Mouse (Mus musculus) lung, postnatal 10 days (tissue): ENCODE data around the gene Nr3c2.
A peak's percentile ranks its signal among the peaks of the same experiment; 100 is the strongest.

Experiments used
- DNase-seq: peaks from one replicate; pipeline ENCODE4 v3.0.0; 2021

The Nr3c2 gene

DNA sequence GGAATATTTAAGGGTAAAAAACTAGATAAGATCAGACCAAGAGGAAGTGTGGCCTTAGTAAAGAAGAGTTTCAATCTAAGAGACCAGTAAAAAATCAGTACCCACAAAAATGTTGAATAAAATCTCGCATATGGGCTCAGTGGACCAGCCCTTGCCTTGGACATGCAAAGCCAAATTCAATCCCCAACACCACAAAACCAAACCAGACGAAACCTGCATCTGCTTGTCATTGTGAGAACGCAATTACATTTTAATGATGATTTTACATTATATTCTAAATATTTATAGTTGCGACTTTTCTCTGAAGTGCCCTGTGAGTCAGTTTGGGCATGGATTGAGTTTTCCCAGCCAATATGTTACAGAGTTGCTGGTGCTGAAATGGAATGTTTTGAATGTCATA is 183.4 kb downstream of the Nr3c2 start:
- no peak for DNase-seq

DNA sequence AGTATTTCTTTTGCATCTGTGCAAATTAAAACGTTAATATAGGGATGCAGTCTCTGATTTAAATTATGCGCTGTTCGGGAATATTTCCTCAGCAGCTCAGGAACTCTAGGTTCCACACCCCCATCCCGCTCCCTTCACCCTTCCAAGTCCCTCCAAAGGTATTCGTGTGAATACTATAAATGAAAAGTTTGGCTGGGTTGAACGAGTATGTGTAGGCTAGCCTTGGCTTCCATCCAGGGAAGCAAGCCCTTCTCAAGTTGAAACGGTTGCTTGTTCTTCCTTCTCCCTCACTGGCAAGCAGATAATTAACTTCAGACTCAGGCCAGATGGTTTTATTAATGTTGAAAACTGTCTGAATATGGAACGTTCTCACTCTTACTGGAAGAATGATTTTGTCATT is 186.8 kb downstream of the Nr3c2 start:
- DNase-seq: no peak

DNA sequence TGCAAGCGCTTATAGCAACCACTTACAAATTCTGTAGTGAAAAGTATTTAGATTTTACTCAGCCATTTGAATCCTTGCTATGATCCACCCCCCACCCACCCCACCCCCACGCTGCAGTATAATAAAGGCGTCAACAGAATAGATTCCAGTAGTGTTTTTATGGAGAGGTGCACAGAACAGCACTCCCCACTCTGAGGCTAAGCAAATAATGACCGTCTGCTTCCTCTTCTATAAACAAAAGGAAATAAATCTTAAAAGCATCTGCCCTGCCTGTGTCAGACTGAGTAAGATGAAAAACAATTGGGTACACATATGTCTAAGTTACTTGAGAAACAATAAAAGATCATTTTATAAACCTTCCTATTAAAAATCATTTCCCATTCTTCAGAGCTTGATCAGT is 197.5 kb downstream of the Nr3c2 start:
- no peak for DNase-seq

DNA sequence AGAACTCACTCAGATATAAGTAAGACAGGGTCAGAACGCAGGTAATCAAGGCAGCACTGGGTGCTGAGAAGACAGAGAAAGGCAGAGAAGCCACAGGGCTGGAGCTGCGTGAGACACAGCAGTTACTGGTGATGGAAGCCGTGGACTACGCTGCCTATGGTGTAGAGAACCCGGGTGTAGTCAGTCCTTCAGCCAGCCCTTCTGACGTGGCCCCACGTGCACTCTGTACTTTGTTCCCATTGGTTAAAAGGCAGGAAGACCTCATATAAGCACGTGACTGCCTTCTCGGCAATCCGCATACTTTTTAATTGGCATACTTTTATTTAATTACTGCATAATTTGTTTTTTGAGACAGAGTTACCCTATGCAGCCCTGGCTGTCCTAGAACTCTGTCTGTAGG is 198.9 kb downstream of the Nr3c2 start:
- no peak for DNase-seq

DNA sequence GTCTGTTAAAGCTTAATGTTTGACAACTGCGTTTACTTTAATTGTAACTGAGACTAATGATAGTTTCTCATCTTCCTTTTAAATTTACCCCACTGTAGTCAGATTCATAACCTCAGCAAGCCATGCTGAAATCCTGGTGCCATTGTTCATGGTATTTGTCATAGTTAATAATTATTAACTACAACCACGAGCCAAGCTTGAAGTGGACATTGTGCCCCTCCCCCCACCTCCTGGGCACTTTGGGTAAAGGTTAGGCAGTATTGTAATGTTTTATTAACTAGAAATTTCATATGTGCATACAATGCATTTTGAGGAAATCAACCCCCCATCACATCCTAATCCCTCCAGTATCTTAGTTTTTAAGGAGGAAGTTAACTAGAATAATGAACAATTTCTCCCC is 201.1 kb downstream of the Nr3c2 start:
- no peak for DNase-seq

DNA sequence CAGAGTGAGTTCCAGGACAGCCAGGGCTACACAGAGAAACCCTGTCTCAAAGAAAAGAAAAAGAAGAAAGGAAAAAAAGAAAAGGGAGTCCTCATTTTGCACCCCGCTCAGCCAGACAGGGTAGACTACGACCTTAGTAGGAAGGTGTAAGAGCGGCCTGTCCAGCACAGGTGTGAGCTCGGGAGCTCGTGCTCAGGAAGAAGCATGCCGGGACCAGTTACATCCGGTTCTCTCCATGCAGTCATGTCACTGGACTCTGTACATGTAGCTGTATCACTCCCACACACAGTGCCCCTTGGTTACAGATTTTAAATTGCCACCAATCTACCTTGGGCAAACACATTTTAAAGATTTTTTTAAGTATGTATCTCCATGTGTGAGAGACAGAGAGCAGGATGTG is 203.6 kb downstream of the Nr3c2 start:
- DNase-seq: no peak

DNA sequence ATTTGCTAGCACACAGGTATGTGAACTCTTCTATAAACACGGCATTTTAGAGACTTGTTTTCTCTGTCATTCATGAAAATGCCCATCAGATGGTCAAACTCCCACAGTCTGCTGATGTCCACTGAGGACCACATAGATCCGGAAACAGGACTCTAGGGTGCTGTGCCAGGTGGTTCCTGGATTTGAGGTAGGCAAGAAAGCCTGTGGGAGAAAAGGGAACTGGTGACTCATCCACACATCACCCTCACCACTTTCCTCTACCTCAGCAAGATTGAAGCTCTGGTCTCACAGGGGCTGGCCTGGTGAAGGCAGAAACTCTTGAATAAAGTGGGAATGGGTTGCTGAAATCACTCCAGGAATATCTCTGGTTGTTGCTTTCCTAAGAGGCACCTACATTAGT is 213.5 kb downstream of the Nr3c2 start:
- DNase-seq: no peak

DNA sequence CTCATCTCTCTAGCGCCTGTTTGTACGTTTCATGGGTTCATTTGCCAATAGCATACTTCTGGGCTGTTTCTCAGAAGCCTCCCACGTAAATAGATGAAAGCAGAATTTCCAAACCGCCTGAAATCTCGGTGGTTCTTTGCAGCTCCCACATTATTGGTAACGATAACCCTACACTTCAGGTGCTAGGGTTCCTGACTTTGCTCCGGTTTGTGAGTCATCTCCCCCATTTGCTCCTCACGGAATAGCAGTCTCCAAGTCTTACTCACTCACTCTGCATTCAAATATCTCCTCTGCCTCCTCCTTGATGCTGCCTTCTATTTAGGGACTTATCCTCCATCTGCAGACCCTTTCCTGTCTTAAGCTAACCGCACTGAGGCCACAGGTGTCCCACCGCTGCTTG is 215.5 kb downstream of the Nr3c2 start:
- DNase-seq: no peak

DNA sequence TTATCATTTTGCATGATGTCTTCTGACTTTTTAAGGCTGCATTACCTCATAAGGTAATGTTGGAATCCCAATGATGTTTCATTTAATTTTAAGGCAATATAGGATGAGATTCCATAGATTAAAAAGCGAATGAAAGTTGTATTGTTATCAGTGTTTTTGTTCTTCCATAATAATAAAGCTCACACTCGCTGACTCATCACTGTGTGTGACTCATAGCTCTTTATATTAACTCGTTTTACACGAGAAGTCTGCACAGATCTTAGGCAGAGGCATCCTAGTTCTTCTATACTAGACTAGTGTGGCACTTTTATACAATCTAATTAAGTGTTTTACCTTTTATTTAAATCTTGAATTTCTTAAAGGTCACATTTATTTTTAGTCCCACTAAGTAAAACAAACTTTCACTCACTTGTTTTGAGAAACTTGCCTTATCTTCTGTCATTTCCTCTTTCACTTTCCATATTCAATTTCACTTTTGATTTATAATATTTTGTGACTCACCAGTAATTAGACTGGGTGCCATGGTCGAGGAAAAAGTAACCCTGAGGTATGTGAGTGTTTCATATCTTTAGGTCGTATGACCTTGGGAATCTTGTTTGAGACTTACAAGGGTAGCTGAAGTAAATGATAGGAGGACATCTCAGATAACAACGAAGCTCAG is 217.3 kb downstream of the Nr3c2 start:
- DNase-seq: no peak

DNA sequence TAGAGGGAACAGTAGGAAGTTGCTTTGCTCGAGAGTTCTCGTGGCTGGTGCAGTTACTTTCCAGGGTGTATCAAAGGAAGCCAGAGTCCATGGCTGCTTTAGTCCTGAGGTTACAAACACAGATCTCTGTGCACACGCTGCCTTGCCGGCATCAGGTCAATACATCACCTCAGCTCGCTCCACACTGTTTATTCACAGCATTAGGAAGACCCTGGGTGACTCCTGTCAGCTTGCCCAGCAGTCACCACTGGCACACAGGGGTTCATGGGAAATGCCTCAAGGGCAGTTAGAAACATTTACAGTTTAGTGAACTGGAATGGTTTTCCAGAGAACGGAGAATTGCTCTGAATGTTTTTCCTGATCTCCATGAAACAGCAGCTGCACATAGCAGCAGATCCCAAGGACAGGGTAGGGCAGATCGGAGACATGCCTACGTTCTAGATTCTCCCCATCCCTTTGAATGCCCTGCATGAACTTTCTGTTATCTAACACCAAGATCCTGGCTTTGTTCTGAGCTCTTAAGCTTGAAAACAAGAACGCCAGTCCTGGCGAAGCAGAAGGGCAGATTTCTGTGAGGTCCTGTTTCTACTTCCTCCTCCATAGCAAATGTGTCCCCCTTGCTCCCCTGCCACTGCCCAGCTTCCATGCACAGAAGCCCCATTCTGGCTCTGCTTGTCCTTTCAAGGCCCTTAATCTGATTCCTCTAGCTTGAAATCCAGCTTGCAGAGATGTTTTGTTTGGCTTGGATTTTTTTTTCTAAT is 221.7 kb downstream of the Nr3c2 start:
- DNase-seq: peak; percentile 6

DNA sequence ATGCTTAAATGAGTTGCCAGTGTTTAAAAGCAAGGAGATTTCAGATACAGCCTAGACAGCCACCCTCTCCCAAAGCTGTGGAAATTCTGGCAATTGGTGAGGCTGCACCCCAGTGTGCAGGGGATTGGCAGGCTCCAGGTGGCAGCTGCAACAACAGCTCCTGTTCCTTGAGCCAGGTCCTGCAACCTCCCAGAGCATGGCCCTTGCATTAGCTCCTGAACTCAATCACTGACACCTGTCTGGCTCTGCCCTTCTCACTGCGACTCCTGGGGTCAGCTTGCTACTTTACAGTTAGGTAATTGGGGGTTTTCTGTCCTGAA is 222.3 kb downstream of the Nr3c2 start:
- DNase-seq: no peak

DNA sequence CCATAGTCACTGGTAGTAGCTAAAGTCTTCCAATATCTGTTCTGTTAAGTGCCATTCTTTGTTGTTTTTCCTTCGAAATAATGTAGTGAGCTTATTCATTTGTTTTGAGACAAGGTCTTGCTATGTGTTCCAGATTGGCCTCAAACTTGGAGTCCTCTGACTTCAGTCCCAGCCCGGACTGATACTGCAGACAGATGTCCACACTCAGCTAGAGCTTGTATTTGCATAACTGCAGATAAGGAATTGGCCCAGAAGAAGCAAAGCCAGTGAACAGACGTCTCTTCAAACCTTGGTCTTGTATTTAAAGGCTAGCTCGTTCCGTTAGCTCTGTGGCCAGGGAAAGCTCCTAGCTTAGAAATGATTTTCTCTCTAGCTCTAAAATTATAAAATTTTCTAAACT is 223.1 kb downstream of the Nr3c2 start:
- peak; percentile 16 for DNase-seq

DNA sequence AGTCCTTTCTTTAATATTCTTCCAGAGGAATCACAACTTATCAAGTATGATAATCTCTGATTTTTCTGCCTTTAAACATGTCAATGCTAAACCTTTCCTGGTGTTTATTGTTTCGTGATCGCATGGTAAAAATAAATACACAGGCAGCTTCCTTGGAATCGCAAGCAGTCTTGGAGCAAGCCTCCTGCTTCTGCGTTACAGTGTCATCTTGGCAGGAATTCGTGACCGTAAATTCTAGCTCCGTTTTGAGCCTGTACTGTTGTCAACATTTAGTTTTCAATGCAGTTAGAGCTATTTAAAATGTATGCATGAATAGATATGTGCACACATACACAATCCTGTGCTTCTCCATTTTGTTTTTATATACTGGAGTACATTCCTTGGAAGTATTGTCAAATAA is 226.5 kb downstream of the Nr3c2 start:
- no peak for DNase-seq

DNA sequence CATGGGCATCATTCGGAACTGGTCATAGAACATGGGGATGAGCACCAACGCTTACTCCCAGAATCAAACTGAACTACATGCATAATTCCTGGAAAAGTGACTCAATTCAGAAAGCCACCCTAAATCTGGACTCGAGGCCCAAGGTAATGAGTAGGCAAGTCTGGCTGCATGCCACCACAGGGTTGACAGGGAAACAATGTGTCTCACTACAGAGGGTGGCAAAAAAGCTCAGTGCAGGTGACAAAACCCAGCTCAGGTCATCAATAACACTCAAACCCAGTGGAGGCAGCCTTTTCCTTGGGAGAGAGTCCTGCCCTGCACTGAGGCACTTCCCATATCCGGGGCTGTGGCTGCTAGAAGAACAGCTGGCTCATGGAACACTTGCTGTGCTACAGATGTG is 228.8 kb downstream of the Nr3c2 start:
- DNase-seq: no peak

DNA sequence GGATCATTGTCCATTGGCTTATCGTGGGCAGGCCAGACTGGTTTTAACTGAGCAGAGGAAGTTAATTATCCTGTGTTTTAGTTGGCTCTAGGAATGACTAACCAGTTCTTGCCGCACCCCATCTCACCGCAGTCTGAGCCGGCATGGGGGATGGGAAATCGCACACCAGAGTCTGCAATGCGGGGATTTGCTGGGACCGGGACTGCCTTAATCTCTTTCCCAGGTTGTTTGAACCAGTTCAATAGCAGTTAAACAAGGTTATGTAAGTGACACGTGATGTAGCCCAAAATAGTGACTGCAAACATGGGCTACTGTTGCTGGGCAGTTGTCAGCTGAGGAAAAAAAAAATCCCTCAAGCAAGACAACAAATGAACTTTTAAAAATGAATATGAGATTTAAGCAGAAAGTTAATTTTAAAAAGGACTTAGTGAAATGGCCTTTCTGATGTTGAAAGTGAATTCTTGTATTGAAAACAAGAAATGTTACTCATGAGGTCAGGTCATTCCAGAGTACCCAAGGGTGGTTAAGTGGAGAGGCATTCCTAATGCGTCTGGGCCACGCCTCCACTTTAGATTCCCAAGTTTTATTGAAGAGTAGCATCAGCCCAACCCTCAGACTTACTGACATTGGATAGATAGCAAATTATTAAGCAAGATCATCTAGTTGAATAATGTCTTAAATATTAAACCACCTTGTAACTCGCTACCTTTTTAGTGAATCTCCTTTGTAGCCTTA is 233.8 kb downstream of the Nr3c2 start:
- peak; percentile 50 for DNase-seq

DNA sequence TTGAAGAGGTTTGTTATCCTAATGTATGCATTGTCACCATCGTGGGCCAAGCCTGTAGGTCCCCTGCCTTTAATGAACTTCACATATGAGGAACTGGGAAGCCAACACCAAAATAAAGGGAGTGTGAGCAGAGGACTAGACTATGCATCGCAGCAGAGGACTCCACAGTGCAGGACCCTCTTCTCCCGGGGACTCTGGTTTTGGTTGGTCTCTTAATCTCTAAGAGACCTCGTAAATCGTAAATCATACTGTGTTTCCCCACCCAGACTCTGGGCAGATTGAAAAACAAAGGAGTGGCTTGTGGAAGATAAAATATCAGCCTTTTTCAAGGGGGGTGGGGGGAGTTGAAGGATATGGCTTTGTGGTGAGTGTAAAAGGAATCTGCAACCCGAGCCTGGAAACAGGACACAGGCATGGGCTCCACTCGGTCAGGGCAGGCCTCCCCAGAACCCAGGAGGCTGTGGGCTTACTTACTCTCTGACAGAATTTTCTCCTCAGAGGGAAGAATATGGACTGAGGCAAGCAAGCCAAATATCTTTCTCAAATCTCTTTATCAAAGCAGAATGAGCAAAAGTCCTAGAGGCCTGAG is 234.6 kb downstream of the Nr3c2 start:
- DNase-seq: no peak

DNA sequence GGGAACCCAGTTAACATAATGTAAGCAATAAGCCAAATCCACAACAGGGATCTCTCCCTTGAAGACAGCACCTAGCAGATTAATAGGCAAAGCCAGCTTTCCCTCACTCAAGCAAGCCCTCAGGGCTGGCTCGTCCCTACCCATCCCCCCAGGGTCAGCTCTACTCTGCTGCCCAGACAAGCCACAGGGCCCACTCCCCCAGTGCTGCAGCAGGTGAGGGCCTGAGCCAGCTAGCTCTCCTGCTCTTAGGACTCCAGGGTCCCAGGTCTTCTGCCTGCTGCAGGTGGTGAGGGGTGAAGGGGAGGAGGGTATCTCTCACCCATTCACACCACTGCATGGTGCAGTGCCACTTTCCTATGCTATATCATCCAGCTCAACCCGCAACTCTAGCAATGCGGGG is 246.0 kb downstream of the Nr3c2 start:
- DNase-seq: no peak

DNA sequence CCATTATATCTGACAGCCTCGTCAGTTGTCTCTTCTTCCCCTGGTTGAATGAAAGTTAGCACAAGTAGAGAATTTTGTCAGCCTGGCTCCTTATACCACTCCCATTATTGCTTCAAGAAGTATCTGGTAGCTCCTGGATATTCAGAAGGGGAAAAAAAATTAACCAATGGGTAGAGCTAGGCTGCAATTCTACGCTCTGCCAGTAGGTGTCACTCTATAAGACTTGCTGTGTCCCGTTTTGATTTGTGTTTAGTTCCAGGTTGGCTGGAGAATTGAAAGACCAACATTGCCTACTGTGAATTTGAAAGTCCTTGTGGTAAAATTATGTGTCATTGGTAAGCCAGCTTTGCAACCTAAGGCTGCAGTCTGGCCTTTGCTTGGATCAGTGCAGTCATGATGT is 255.3 kb downstream of the Nr3c2 start:
- peak; percentile 51 for DNase-seq

DNA sequence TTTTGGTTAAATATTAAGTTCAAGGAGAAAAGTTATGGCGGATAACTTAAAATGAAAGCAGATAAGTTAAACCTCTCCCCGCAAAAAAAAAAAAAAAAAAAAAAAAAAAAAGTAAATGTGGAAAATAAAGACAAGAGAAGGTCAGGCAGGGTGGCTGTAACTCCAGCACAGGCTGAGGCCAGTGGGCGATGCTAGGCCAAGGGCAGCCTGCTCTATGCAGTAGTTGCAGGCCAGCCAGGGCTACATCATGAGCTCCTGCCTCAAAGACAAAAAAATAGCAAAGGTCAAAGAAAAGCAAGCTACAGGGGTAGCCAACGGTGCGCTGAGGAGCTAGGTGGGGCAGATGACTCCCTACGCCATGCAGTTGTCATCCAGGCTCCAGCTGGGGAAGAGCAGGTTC is 270.1 kb downstream of the Nr3c2 start:
- DNase-seq: no peak

DNA sequence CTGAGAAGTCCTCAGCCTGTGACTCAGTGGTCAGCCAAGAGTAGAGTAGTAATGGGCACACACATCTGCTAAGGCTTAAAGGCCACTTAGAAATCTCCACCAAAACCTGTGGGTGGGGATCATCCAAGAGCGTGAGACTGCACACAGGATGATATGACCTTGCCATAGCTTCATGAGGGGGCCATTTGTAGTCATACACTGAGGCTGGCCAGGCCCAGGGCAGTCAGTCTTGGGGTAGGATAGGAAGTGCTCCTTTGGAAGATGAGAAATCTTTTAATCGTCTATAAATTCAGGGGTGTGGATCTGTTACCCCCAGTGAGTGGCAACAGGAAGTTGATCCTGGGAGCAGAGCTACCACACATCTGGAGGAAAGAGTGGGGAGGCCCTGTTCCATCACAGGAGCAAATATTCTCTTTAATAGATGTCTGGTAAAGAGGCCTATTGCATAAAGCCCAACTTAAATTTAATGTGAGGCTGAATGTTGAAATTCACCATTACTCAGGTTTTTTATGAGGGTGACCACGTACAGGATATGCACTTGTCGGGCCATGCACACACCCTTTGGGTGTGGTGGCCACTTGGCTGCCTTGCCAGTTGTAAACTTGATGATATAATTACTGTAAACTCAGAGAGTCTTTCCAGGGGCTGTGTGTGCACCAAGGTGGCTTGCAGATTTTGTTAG is 270.7 kb downstream of the Nr3c2 start:
- no peak for DNase-seq

DNA sequence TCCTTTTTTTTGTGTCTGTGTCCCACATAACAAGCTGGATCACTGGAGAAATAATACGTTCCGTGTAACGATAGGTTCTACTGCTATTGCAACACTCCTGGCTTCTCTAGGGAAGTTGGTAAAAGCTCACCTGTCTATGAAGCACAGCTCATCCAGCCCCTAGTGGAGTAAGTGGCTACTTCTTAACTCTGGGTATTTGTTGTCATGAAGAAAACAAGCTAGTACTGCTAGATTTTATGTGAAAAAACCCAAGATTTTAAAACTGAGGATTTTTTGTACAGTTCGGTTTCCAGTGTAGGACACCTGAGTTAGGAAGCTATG is 271.2 kb downstream of the Nr3c2 start:
- no peak for DNase-seq

DNA sequence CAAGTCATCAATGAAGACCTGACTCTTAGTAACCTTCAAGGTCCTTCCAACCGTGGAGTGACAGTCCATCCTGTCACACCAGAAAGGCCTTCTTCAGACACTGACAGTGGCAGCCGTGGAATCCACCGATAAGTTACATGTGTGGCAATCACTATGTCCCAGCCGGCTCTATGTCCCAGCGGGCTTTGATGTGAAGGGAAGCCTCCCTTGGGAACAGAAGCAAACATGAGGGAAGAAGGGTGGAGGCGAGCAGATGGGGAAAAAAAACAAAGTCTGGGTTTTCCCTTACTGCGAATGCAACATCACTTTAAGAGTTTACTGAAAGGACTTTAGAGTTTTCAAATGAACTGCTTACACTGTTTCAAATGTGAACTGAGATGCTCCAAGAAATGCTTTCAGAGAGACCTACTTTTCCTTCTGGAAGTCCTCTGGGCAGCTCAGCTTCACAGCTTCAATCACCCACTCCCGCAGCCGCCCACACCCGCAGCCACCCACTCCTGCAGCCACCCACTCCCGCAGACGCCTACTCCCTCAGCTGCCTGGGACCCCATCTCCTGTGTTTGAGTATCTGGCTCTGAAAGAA is 273.9 kb downstream of the Nr3c2 start:
- peak; percentile 19 for DNase-seq

DNA sequence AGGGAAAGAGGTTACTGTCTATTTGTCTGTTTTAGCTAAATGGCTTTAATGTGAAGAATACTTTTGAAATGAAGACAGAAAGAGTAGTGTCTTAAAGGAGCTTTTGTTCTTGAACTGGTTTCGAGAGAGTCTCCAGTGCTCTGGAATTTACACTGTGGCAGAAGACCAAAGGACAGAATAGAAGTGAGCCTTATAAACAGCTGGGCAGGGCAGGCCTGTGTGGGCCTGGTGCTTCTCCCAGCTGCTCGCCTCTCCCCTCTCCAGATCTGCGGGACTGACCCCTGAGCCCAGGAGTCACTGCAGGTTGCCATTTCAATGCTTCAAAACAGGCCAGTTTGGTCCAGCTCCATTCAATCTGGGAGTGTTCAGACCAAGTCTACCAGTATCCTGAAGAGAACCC is 274.5 kb downstream of the Nr3c2 start:
- no peak for DNase-seq
